Mouse (Mus musculus): ENCODE measurements around the gene Sytl1. TPM values are rescaled to one million over a fixed set of nuclear protein-coding genes. Genes with fewer than 3 reads are reported as not detected.

Sytl1 gene
- total RNA-seq, 2 experiments from 2014 or later: 1.4 to 1.5 TPM

- no peak for DNase-seq
Measured at GRCm38 (mm10) chr4:133211751-133212561, 51.0 kb downstream of the Sytl1 start, which contains the start of the genes Cd164l2 and Gpr3. Cd164l2 (plus strand) TSS chr4:133212131. Gpr3 (minus strand) TSS chr4:133212536.

- DNase-seq: no peak
Measured at GRCm38 (mm10) chr4:133210788-133211390, 52.0 kb downstream of the Sytl1 start.

- no peak for DNase-seq
Measured at GRCm38 (mm10) chr4:133210023-133210787, 52.7 kb downstream of the Sytl1 start.

DNA sequence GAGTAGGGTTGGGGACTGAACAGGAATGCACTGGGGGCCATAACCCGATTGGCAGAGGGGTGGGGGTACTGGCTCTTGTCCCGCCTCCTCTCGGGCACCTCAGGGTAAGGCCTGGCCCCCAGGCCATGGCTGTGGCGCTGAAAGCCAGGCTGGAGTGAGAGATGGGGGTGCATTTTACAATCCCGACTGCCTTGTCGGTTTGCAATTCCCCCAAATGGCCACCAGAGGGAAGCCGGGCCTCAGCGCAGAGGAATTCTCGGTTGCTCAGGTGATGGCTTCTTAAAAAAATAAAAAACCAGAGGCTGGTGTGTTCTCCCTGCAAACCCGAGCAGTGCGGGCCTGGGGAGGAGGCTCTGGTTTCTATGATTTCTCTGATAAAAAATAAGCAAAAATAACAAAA is 53.5 kb downstream of the Sytl1 start:
- peak; percentile 57 to 66 for DNase-seq

GRCm38 (mm10) chr4:133204379-133204778 is 58.5 kb downstream of the Sytl1 start:
- no peak for DNase-seq

DNA sequence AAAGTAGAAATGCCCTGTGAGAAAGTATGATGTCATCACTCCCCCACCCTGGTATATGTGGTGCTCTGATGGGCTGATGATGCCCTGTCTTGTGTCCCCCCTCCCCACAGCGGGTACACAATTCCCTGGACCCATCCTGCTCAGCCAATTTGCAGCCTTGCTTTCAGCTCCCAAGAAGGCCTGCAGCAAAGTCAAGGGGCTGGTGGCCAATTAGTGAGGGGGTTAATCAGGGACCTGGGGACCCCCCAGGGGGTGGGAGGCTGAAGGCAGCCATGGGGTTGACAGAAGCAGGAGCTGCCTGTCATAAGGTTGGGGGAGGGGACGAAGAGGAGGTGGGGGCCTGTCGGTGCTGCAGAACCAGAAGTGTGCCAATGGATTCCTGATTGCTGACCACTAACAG is 59.3 kb downstream of the Sytl1 start:
- DNase-seq: no peak

Other genes with a start within 250 kb of the Sytl1 start
- gene Wasf2, start 132.6 kb downstream of the Sytl1 start, total RNA-seq (2021): 100 to 1,000 TPM; 122 to 132 TPM
- gene Cd164l2, start 51.0 kb downstream of the Sytl1 start, total RNA-seq (2021): 1 to 10 TPM in 1 of 2 experiments, under 1 TPM in 1; 0.79 to 1.1 TPM
- gene Gpr3, start 50.6 kb downstream of the Sytl1 start, total RNA-seq (2021): under 1 TPM; 0.63 to 0.89 TPM
- 10 to 100 TPM; 15.9 to 38.8 TPM for gene Map3k6, start 22.3 kb downstream of the Sytl1 start, total RNA-seq (2021)
- gene Tmem222, start 14.7 kb upstream of the Sytl1 start, total RNA-seq (2021): 10 to 100 TPM; 64.0 to 74.4 TPM
- gene Wdtc1, start 90.4 kb upstream of the Sytl1 start, total RNA-seq (2021): 10 to 100 TPM; 44.6 to 63.8 TPM
- gene Slc9a1, start 106.6 kb upstream of the Sytl1 start, total RNA-seq (2021): 10 to 100 TPM; 48.6 to 54.2 TPM
- 1 to 10 TPM; 1.0 to 3.5 TPM for gene Tent5b, start 217.0 kb upstream of the Sytl1 start, total RNA-seq (2021)
- 1 to 10 TPM; 3.4 to 4.6 TPM for gene Trnp1, start 235.4 kb upstream of the Sytl1 start, total RNA-seq (2021)

All from adrenal gland, postnatal 36 days (tissue).